Mouse (Mus musculus) Patski (cell line): ENCODE results near the gene Inafm2. TPM values are rescaled to one million over a fixed set of nuclear protein-coding genes. Genes with fewer than 3 reads are reported as not detected.

Source experiments
- ATAC-seq: fragments of 100-300 bp; one replicate; pipeline ENCODE4 v1.8.0; 2021
- CTCF ChIA-PET: fragments of 350-600 bp; sonication (Branson Sonifier 250); formaldehyde crosslinking; loops from one replicate; lab custom pipeline; 2022; ENCODE audit warnings: inconsistent platforms; lab: Charles Lee
- POLR2A ChIA-PET: fragments of 350-600 bp; sonication (Branson Sonifier 250); formaldehyde crosslinking; loops from one replicate; lab custom pipeline; 2022; ENCODE audit warnings: antibody characterized with exemption, inconsistent platforms; lab: Charles Lee
- DNase-seq: peaks from one replicate; pipeline ENCODE4 v3.0.0-alpha.2; 2011; ENCODE audit warnings: low read depth, low spot score
- H3K27me3 ChIP-seq: fragments of 371-371 bp; one replicate; pipeline ENCODE4 v1.5.1; 2021
- CTCF ChIP-seq: fragments of 100-300 bp; IDR thresholded peaks from one replicate; pipeline ENCODE4 v1.5.1; 2021
- in situ Hi-C: fragments of 300-500 bp; cut with MboI; formaldehyde crosslinking; loops from 3 replicates; pipeline ENCODE4 v1.11.1; 2018; ENCODE audit warnings: low pct_unique_long_range_greater_than_20kb, mixed read lengths
- polyA plus RNA-seq: library from polyadenylated mRNA; unstranded; gene quantifications from one replicate; pipeline ENCODE4 v1.2.3, GENCODE M21; 2021

Inafm2 gene
- polyA plus RNA-seq, 1 experiment from 2014 or later: 25.9 TPM

DNA sequence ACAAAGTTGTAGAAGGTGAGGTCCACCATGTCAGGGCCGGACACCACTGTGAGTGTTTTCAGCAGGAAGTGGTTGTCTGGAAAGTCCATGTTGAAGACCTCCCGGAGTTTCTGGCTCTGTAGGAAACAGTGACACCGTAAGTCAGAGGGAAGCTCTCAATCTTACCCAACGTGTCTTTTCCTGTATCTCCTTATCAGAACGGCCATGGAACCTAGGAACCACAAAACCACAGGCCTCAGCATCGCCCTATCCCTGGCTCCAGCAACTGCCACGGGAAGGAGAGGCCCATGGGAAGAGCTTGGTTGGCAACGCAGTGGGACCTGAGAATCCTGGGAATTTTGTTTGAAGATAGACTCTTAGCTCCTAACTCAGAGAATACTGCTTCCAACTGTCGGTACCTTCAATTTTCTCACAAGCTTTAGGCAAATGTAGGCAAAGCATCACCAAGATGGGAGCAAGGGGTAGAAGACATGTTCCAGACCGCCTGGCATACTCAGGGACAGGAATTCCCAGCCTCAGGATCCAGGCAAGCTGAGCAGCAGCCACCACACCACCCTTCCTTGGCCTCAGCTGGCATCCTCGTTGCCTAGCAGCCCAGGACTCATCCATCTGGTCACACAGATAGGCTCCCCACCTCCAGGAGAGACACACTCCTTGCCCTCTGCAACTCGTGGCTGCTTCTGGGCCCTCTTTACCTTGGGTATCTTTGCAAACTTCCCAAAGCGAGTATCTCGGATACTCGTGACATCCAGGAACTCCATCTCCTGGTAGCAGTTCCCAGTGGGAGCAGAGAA lies 21.7 kb upstream of the Inafm2 start:
- ChIA-PET POLR2A (interaction anchor here (0.5 kb wide), 1 partner anchor 191 kb away, joined by 5 read pairs; no protein-coding TSS in a partner anchor), CTCF (interaction anchor here (1.0 to 1.5 kb wide), 4 partner anchors 28 to 164 kb away, joined by 3 to 4 read pairs (median 3); no protein-coding TSS in a partner anchor)
- in situ Hi-C loops: no loop called here
- peaks cover 28% of the 10 kb centered on the region for H3K27me3 ChIP-seq
- DNase-seq (no peak), ATAC-seq (no peak)
- TF ChIP-seq CTCF: no peak

DNA sequence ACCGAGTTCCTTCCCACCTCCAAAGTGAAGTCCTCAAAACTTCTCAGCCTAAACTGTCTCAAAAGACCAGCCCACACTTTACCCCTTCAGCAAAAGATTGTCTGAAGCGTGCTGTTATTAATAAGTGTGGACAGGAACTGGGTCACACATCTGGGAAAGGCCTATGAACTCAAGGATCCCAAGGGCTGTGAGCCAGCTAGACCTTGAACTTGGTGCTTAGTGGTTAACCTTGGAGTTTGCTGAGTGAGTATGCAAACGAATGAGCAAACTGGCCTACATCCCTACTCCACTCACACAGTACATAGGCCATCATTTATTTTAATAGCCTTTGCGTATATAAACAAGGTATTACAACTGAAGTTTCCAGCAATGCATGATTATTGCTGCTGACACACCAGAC lies 20.0 kb upstream of the Inafm2 start:
- POLR2A ChIA-PET: no interaction called here
- no peak for TF ChIP-seq CTCF
- CTCF ChIA-PET: interaction anchor here (0.8 to 1.3 kb wide), 2 partner anchors 15 to 88 kb away, joined by 3 to 4 read pairs; no protein-coding TSS in a partner anchor
- DNase-seq (no peak), ATAC-seq (no peak)
- in situ Hi-C loops: loop anchor here (5.0 to 25.0 kb wide), 2 partner anchors 88 to 238 kb away; partner anchors contain the start of gene Srp14
- peaks cover 16% of the 10 kb centered on the region for H3K27me3 ChIP-seq

DNA sequence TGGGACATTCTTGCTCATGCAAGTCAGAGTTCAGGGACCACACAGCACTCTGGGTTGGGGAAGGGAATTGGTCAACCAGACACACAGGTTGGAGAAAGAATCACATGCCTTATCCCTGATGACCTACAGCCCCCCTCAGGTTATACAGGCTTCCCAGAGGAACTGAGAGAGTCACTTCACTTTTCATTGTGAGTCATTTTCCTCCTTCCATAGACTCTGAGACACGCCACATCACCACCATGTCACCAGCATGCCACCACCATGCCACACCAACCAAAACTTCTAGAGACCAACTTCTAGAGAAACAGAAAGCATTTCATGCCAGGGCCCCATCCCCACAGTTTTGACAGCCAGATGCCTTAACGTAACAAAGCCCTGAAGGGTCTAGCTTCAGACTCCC lies 18.7 kb upstream of the Inafm2 start:
- no peak for ATAC-seq
- peaks cover 16% of the 10 kb centered on the region for H3K27me3 ChIP-seq
- ChIA-PET POLR2A (no interaction called here), CTCF (no interaction called here)
- no peak for DNase-seq
- TF ChIP-seq CTCF: no peak
- in situ Hi-C loops: loop anchor here (5.0 to 25.0 kb wide), 2 partner anchors 90 to 240 kb away; partner anchors contain the start of gene Srp14

DNA sequence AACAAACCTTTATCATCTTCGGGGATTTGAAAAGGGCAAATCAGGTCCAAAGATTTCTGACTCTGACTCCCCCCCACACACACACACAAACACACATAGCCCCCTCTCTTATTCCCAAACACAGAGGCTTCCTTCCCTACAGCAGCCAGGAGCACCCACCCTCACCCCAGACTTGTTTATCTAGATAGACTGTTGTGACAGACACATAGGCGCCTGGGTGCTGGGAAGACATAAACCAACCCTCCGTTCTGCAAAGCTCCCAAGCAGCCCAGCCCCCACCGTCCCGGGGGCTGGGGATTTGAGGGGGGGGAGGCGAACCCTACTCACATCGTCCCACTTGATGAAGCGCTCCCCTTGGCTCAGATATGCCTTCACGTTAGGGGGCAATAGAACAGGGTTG lies 17.6 kb upstream of the Inafm2 start:
- no peak for TF ChIP-seq CTCF
- in situ Hi-C loops: loop anchor here (5.0 to 25.0 kb wide), 2 partner anchors 91 to 241 kb away; partner anchors contain the start of gene Srp14
- ChIA-PET CTCF (interaction anchor here (0.9 to 3.8 kb wide), 2 partner anchors 28 to 30 kb away, joined by 3 to 15 read pairs; no protein-coding TSS in a partner anchor), POLR2A (no interaction called here)
- DNase-seq (no peak), ATAC-seq (no peak)
- H3K27me3 ChIP-seq: peaks cover 19% of the 10 kb centered on the region

DNA sequence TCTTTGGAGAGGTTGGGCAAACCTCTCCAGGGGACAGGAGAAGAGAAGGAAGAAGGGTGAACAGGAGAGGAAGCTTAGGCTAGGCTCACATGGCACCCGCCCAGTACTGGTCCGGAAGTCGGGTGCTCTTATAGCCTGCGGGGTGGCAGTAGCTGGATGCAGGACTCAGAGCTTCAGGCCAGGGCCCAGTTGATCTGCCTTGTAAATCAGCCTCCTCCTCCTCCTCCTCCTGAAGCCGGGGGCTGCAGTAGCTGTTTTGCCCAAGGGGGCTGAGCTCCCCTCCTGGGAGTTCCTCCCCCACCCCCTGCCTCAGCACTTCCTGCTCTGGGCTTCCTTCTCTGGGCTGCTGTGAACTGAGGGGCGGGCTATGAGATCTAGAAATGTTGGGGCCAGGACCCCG lies 17.2 kb upstream of the Inafm2 start, which contains the start of gene Plcb2:
Gene Plcb2, minus strand, starts transcription at position 102 of the 400 bp plus-strand sequence.
- in situ Hi-C loops: loop anchor here (5.0 to 25.0 kb wide), 2 partner anchors 91 to 241 kb away; partner anchors contain the start of gene Srp14
- DNase-seq (no peak), ATAC-seq (no peak)
- no peak for TF ChIP-seq CTCF
- peaks cover 17% of the 10 kb centered on the region for H3K27me3 ChIP-seq
- POLR2A ChIA-PET: interaction anchor here (0.6 kb wide), 1 partner anchor 463 kb away, joined by 5 read pairs; no protein-coding TSS in a partner anchor
- CTCF ChIA-PET: interaction anchor here (0.9 to 3.8 kb wide), 4 partner anchors 14 to 31 kb away, joined by 3 to 15 read pairs (median 7); no protein-coding TSS in a partner anchor

DNA sequence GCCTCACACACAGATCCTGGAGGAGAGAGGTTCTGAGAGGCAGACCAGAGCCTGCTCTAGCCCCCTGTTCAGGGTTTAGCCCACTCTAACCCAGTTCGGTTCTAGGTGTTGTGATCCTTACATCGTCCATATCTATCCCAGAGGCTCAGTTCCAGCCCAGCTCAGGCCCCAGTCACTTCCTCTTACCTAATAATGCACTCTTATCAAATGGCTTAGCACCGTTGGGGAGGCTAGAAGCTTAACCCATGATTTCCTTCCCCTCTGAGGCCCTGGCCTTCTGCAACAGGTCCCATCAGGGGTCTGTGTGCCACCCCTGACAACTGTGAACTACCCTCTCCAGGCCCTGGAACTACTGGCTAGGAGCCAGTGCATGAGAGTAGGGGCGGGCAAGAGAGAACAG lies 16.4 kb upstream of the Inafm2 start:
- H3K27me3 ChIP-seq: peaks cover 11% of the 10 kb centered on the region

DNA sequence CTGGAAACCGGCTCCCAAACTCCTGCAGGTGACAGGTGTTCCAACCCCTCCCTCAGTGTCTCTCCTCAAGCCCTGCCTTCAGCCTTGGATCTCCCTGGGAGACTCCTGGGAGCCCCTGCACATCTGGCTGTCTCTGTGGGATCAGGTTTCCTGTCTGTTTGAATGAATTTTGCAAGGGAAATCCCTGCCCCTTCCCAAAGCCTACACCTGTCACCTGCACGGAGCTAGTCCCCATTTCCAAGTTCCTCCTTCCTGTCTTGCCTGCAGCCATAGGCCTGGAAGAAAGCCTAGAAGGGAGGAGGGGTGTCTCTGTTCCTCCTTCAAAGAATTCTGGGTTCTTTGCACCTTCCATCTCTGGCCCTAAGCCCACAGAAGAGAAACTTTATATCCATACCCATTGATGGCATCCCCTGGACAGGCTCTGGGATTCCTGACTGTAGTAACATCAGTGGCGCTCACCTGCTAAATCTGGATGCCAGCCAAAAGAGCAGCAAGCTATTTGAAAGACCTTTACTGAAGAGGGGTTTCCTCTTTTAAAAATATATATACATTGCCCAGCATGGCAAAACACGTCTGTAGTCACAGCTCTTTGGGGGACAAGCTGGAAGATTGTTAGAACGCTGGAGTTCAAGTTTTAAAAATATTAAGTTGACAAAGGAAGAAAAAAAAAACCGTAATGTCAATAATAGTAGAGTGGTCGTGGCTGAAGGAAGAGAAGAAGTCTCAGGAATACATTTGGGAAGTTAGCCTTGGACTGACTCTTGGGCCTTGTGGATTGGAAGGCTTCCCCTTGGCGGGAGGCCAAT lies 15.5 kb upstream of the Inafm2 start:
- TF ChIP-seq CTCF: no peak
- peaks cover 12% of the 10 kb centered on the region for H3K27me3 ChIP-seq
- in situ Hi-C loops: loop anchor here (5.0 to 25.0 kb wide), 2 partner anchors 93 to 243 kb away; partner anchors contain the start of gene Srp14
- ChIA-PET CTCF (interaction anchor here (0.7 to 3.8 kb wide), 15 partner anchors 17 to 244 kb away, joined by 3 to 21 read pairs (median 5); partner anchors contain the start of gene Ankrd63), POLR2A (interaction anchor here (1.2 to 1.6 kb wide), 3 partner anchors 45 to 108 kb away, joined by 3 read pairs; no protein-coding TSS in a partner anchor)
- DNase-seq: no peak
- ATAC-seq: no peak

More for the DNA sequence above, 16.4 kb upstream of the Inafm2 start:
- TF ChIP-seq CTCF: no peak
- DNase-seq: no peak
- in situ Hi-C loops: loop anchor here (5.0 to 25.0 kb wide), 2 partner anchors 92 to 242 kb away; partner anchors contain the start of gene Srp14
- no peak for ATAC-seq
- ChIA-PET CTCF (interaction anchor here (0.9 to 3.8 kb wide), 6 partner anchors 13 to 243 kb away, joined by 3 to 21 read pairs (median 8); no protein-coding TSS in a partner anchor), POLR2A (interaction anchor here (1.2 to 1.6 kb wide), 3 partner anchors 46 to 107 kb away, joined by 3 read pairs; no protein-coding TSS in a partner anchor)

DNA sequence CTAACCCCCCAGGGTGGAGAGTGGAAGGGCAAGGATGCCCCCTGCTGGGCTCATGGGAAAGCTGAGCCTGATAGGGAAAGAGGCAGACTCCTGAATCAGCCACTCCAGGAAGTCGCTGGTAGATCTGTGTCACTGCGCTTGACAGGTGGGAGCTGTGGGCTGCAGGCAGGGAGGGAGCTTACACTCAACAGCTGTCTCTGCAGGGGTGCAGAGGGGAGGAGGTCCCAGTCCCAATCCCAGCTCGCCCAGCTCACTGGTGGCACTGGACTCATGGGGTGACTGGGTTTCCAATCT lies 15.0 kb upstream of the Inafm2 start:
- POLR2A ChIA-PET: interaction anchor here (0.5 to 1.5 kb wide), 3 partner anchors 45 to 165 kb away, joined by 3 read pairs; no protein-coding TSS in a partner anchor
- peaks cover 13% of the 10 kb centered on the region for H3K27me3 ChIP-seq
- in situ Hi-C loops: loop anchor here (25.0 kb wide), 1 partner anchor 243 kb away; the partner anchor contains the start of gene Srp14
- DNase-seq (no peak), ATAC-seq (peak; percentile 17)
- CTCF ChIA-PET: interaction anchor here (0.8 to 3.8 kb wide), 13 partner anchors 18 to 147 kb away, joined by 3 to 21 read pairs (median 6); partner anchors contain the start of gene Ankrd63
- TF ChIP-seq CTCF: peak; percentile 87

DNA sequence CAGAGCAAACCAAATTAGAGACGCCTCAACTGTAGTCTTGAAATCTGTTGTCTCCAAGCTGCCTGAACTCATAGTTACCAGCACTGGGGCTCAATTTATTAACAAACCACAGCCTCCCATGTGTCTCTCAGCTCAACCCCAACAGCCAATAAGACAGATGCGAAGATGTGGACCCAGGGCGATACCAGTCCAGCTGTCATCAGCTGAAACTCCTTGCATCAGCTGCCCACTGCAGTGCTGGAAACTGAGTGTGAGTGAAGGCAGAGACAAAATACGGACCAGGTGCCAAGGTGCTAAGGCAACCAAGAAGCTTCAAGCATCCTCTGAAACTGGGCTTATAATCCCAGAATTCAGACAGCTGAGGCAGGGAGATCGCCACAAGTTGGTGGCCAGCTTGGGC lies 13.6 kb upstream of the Inafm2 start:
- H3K27me3 ChIP-seq: peaks cover 14% of the 10 kb centered on the region
- in situ Hi-C loops: loop anchor here (25.0 kb wide), 1 partner anchor 245 kb away; the partner anchor contains the start of gene Srp14
- POLR2A ChIA-PET: no interaction called here
- CTCF ChIA-PET: interaction anchor here (1.7 to 2.3 kb wide), 2 partner anchors 28 to 36 kb away, joined by 4 to 9 read pairs; partner anchors contain the start of gene Ankrd63
- ATAC-seq: no peak
- no peak for DNase-seq
- no peak for TF ChIP-seq CTCF
